Mouse (Mus musculus) heart, postnatal 10 days (tissue): Measurements from ENCODE around the gene Rsc1a1. TPM values are rescaled to one million over a fixed set of nuclear protein-coding genes. Genes with fewer than 3 reads are reported as not detected.

Source experiments
- DNase-seq, 2 experiments: peaks; one replicate each; pipeline ENCODE4 v3.0.0; 2021
- intact Hi-C: fragments of 180-260 bp; cut with DNase I; formaldehyde crosslinking; loops from one replicate; pipeline ENCODE4 v1.15.1; 2025
- total RNA-seq, 2 experiments: library from RNA; stranded (reverse); gene quantifications; 2 replicates each; pipeline ENCODE4 v1.2.3; 2021

Rsc1a1 gene
- total RNA-seq, 2 experiments from 2014 or later, result 0.19 to 3.1 TPM

- intact Hi-C loops, result no loop called here
- DNase-seq, result no peak
These were observed 19.9 kb upstream of the Rsc1a1 start for GRCm38 (mm10) chr4:141705331-141705730.

- intact Hi-C loops, result no loop called here
- DNase-seq, result no peak
These were observed 19.2 kb upstream of the Rsc1a1 start for GRCm38 (mm10) chr4:141704625-141705024.

- DNase-seq, result no peak
- intact Hi-C loops, result no loop called here
These were observed 9.3 kb upstream of the Rsc1a1 start for GRCm38 (mm10) chr4:141694719-141695118.

- intact Hi-C loops, result no loop called here
- no peak for DNase-seq
These were observed 3.1 kb upstream of the Rsc1a1 start for GRCm38 (mm10) chr4:141688505-141688904.

- DNase-seq, result no peak
These were observed 1.1 kb upstream of the Rsc1a1 start for GRCm38 (mm10) chr4:141686525-141686924.

GRCm38 (mm10) chr4:141686093-141686492, 694 bp upstream of the Rsc1a1 start:
- intact Hi-C loops, result no loop called here
- no peak for DNase-seq

More at GRCm38 (mm10) chr4:141686525-141686924, 1.1 kb upstream of the Rsc1a1 start:
- intact Hi-C loops, result no loop called here

GRCm38 (mm10) chr4:141682706-141683230, 2.6 kb downstream of the Rsc1a1 start:
- intact Hi-C loops, result no loop called here
- peak; percentile 55 to 61 for DNase-seq

GRCm38 (mm10) chr4:141681767-141682166, 3.6 kb downstream of the Rsc1a1 start:
- intact Hi-C loops, result loop anchor here (2.0 kb wide), 2 partner anchors 17 to 63 kb away; partner anchors contain the start of genes Plekhm2 and Tmem82
- peak; percentile 49 to 56 for DNase-seq

- peak in 1 of 2 experiments; percentile 25 for DNase-seq
- intact Hi-C loops, result loop anchor here (2.0 kb wide), 2 partner anchors 16 to 62 kb away; partner anchors contain the start of genes Plekhm2 and Tmem82
These were observed 4.5 kb downstream of the Rsc1a1 start for GRCm38 (mm10) chr4:141680892-141681291.

- DNase-seq, result no peak
- intact Hi-C loops, result no loop called here
These were observed 6.4 kb downstream of the Rsc1a1 start for GRCm38 (mm10) chr4:141679016-141679415.

- intact Hi-C loops, result no loop called here
These were observed 8.9 kb downstream of the Rsc1a1 start for GRCm38 (mm10) chr4:141676462-141676979.

GRCm38 (mm10) chr4:141672325-141672724, 13.1 kb downstream of the Rsc1a1 start:
- intact Hi-C loops, result no loop called here
- DNase-seq, result no peak

More at GRCm38 (mm10) chr4:141676462-141676979, 8.9 kb downstream of the Rsc1a1 start:
- DNase-seq, result no peak

GRCm38 (mm10) chr4:141671389-141671788, 14.0 kb downstream of the Rsc1a1 start:
- no peak for DNase-seq
- intact Hi-C loops, result no loop called here

GRCm38 (mm10) chr4:141669898-141670712, 15.3 kb downstream of the Rsc1a1 start:
- no peak for DNase-seq
- intact Hi-C loops, result no loop called here

- no peak for DNase-seq
- intact Hi-C loops, result loop anchor here (2.0 kb wide), 2 partner anchors 16 to 54 kb away; no protein-coding TSS in a partner anchor
These were observed 20.6 kb downstream of the Rsc1a1 start, which contains the start of gene Plekhm2 for GRCm38 (mm10) chr4:141664799-141665198. Gene Plekhm2, minus strand, starts transcription at chr4:141664899.

- DNase-seq, result peak; percentile 84
- intact Hi-C loops, result loop anchor here (2.0 kb wide), 2 partner anchors 17 to 55 kb away; no protein-coding TSS in a partner anchor
These were observed 21.2 kb downstream of the Rsc1a1 start for GRCm38 (mm10) chr4:141664011-141664745.

GRCm38 (mm10) chr4:141663122-141663931, 22.1 kb downstream of the Rsc1a1 start:
- peak; percentile 64 to 69 for DNase-seq
- intact Hi-C loops, result no loop called here

- DNase-seq, result no peak
- intact Hi-C loops, result no loop called here
These were observed 24.5 kb downstream of the Rsc1a1 start for GRCm38 (mm10) chr4:141660884-141661283.

- intact Hi-C loops, result no loop called here
- peak in 1 of 2 experiments; percentile 46 for DNase-seq
These were observed 25.7 kb downstream of the Rsc1a1 start for GRCm38 (mm10) chr4:141659739-141660138.
